Mouse (Mus musculus) urinary bladder, postnatal 14 days (tissue): Measurements from ENCODE around the gene Slc22a2.
A peak's percentile ranks its signal among the peaks of the same experiment; 100 is the strongest.
"Not testable (repeated sequence)": the region's sequence is repeated elsewhere in the genome, so short reads cannot be mapped to it uniquely, and the experiment has no call there.

Experiments used
- DNase-seq: peaks from one replicate; pipeline ENCODE4 v3.0.0; 2021; ENCODE audit warnings: low spot score

Gene Slc22a2

GRCm38 (mm10) chr17:12630976-12631730 lies 47.2 kb downstream of the Slc22a2 start:
- DNase-seq, result no peak

- DNase-seq, result no peak
Observed at GRCm38 (mm10) chr17:12631771-12632600, 48.1 kb downstream of the Slc22a2 start.

GRCm38 (mm10) chr17:12634814-12635213 lies 50.9 kb downstream of the Slc22a2 start:
- no peak for DNase-seq

GRCm38 (mm10) chr17:12639585-12639984 lies 55.7 kb downstream of the Slc22a2 start:
- no peak for DNase-seq

- DNase-seq, result no peak
Observed at GRCm38 (mm10) chr17:12641087-12641486, 57.2 kb downstream of the Slc22a2 start.

GRCm38 (mm10) chr17:12645461-12645860 lies 61.5 kb downstream of the Slc22a2 start:
- no peak for DNase-seq

- no peak for DNase-seq
Observed at GRCm38 (mm10) chr17:12652604-12653003, 68.7 kb downstream of the Slc22a2 start.

GRCm38 (mm10) chr17:12654061-12654460 lies 70.1 kb downstream of the Slc22a2 start:
- no peak for DNase-seq

- DNase-seq, result no peak
Observed at GRCm38 (mm10) chr17:12655826-12656225, 71.9 kb downstream of the Slc22a2 start.

GRCm38 (mm10) chr17:12658784-12659183 lies 74.9 kb downstream of the Slc22a2 start:
- DNase-seq, result no peak

- DNase-seq, result no peak
Observed at GRCm38 (mm10) chr17:12659233-12659632, 75.3 kb downstream of the Slc22a2 start.

GRCm38 (mm10) chr17:12660572-12661260 lies 76.8 kb downstream of the Slc22a2 start:
- DNase-seq, result no peak

GRCm38 (mm10) chr17:12664156-12664555 lies 80.2 kb downstream of the Slc22a2 start:
- no peak for DNase-seq

GRCm38 (mm10) chr17:12668478-12669362 lies 84.8 kb downstream of the Slc22a2 start:
- DNase-seq, result no peak

- no peak for DNase-seq
Observed at GRCm38 (mm10) chr17:12669363-12669679, 85.4 kb downstream of the Slc22a2 start.

- no peak for DNase-seq
Observed at GRCm38 (mm10) chr17:12671029-12671605, 87.2 kb downstream of the Slc22a2 start.

- DNase-seq, result no peak
Observed at GRCm38 (mm10) chr17:12672285-12672790, 88.4 kb downstream of the Slc22a2 start.

GRCm38 (mm10) chr17:12673871-12674270 lies 89.9 kb downstream of the Slc22a2 start:
- DNase-seq, result no peak

- not testable (repeated sequence) for DNase-seq
Observed at GRCm38 (mm10) chr17:12674980-12675379, 91.0 kb downstream of the Slc22a2 start.

GRCm38 (mm10) chr17:12675646-12676045 lies 91.7 kb downstream of the Slc22a2 start, which contains the start of gene Slc22a1:
Gene Slc22a1, minus strand, starts transcription at chr17:12675829.
- peak; percentile 78 for DNase-seq

- DNase-seq, result no peak
Observed at GRCm38 (mm10) chr17:12677139-12677538, 93.2 kb downstream of the Slc22a2 start.
